Mouse (Mus musculus) forebrain, embryonic 16.5 days (tissue): Measurements from ENCODE around the gene Hhip. TPM values are rescaled to one million over a fixed set of nuclear protein-coding genes. Genes with fewer than 3 reads are reported as not detected.
A peak's percentile ranks its signal among the peaks of the same experiment; 100 is the strongest.

Experiments
- ATAC-seq: fragments of 200-750 bp; cut with Nextera tagmentation; 2 replicates; pipeline ENCODE4 v1.8.0; 2017; ENCODE audit warnings: mild to moderate bottlenecking, moderate library complexity
- H3K27ac ChIP-seq: fragments of 300-500 bp; sonication (generic); 2 replicates; pipeline ENCODE4 v1.5.1; 2014; ENCODE audit warnings: low read length, control low read depth
- H3K27me3 ChIP-seq: fragments of 300-500 bp; sonication (generic); replicated peaks from 2 replicates; pipeline ENCODE4 v1.6.1; 2014; ENCODE audit warnings: low read length; ENCODE audit not compliant: control insufficient read depth, insufficient read depth
- H3K36me3 ChIP-seq: fragments of 300-500 bp; sonication (generic); 2 replicates; pipeline ENCODE4 v1.6.1; 2014; ENCODE audit not compliant: control insufficient read depth, insufficient read depth
- H3K4me1 ChIP-seq: fragments of 300-500 bp; sonication (generic); replicated peaks from 2 replicates; pipeline ENCODE4 v1.6.1; 2014; ENCODE audit warnings: low read length; ENCODE audit not compliant: control insufficient read depth, insufficient read depth
- H3K4me2 ChIP-seq: fragments of 300-500 bp; sonication (generic); 2 replicates; pipeline ENCODE4 v1.6.1; 2014; ENCODE audit warnings: mild to moderate bottlenecking, low read length, control low read depth
- H3K4me3 ChIP-seq: fragments of 300-500 bp; sonication (generic); replicated peaks from 2 replicates; pipeline ENCODE4 v1.5.1; 2014; ENCODE audit warnings: mild to moderate bottlenecking, low read length, control low read depth
- H3K9ac ChIP-seq: fragments of 300-500 bp; sonication (generic); replicated peaks from 2 replicates; pipeline ENCODE4 v1.6.1; 2014; ENCODE audit warnings: low read depth, low read length, control low read depth
- H3K9me3 ChIP-seq: fragments of 300-500 bp; sonication (generic); 2 replicates; pipeline ENCODE4 v1.6.1; 2016; ENCODE audit warnings: low read length; ENCODE audit not compliant: control insufficient read depth
- WGBS: fragments of 180-500 bp; shearing (Covaris S2); extraction: QIAGEN DNeasy Blood & Tissue Kit; methylation state at CpG from one replicate; pipeline ENCODE4 v1.1.7; 2014; 5-methylcytosine and 5-hydroxymethylcytosine counted together
- polyA plus RNA-seq: library from polyadenylated mRNA; unstranded; fragments of >200 nt; fragmentation: Nextera tagmentation; extraction: Ambion mirVana; gene quantifications from 2 replicates; pipeline ENCODE4 v1.2.1, GENCODE M21; 2015

The Hhip gene
- 1.0 and 1.1 TPM in 2 replicates for polyA plus RNA-seq

DNA sequence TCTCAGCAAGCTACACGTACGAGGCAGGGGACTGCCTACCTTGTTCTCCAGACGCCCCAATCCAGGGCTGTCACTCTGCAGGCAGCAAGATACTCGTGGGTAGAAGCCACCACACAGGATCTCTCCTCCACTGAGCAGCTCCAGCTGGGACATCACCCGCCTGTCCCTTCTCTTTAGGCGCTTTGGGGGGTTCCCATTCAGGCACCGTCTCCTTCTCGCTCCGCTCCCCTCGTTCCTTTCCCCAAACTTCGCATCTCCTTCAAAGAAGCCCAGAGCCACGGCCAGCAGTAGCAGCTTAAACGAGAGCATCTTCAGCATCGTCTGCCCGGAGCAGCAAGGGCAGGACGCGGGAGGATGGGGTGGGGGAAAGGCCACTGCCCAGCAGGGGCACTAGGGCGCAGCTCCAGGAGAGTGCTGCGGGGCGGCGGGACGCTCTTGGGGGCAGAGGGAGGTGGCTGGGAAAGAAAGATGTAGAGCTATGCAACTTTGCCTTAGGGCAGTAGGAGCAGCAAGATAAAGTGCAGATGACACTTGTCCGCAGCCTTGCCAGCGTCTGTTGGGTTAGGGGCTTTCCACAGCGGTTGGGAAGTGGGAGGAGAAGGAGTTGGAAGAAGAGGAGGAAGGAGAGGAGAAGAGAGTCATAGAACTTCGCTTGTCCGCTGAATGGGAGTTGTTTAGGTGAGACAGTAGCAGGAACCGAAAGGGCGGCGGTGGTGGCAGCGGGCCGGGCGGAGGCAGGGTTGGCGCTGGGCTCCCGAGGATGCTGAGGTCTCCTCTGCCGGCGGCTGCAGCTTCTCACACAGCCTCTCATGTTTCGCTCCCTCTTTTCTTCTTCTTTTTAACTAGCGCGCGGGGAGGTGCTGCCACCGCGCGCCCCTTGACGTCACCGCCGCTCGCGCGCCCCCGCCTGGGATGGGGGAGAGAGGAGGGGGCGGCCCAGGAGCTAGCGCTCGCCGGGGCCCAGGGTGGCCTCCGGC, at the start of gene Hhip:
Gene Hhip (minus strand): TSS at position 809 of the 977 bp plus-strand sequence.
- Histone ChIP-seq H3K36me3 (no peaks in the 10 kb centered on the region), H3K9me3 (no peaks in the 10 kb centered on the region), H3K27me3 (peaks cover 22% of the 10 kb centered on the region), H3K4me3 (peak within 1 kb of the TSS; percentile 65), H3K4me2 (peak within 1 kb of the TSS; percentile 98), H3K27ac (no peak within 1 kb of the TSS), H3K4me1 (peaks cover 30% of the 10 kb centered on the region), H3K9ac (peak within 1 kb of the TSS; percentile 54)
- whole genome bisulfite sequencing: 0% methylated on average over 35 of the region's 56 CpGs
- ATAC-seq: peak; percentile 89

DNA sequence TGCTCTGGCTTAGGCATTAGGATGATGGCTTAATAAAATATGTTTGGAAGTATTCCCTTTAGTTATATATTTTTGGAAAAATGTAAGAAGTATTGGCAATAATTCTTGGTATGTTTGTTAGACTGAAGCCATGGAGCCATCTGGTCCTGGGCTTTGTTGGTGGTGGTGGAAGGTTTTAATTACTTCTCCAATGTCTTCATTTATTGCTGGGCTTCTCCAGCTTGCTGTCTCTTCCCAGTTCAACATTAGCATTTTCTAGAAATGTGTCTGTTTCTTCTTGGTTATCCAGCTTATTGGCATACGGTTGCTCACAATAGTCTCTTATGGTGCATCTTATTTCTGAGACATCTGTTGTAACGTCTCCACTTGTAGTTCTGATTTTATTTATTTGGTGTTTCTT, 29.2 kb upstream of the Hhip start:
- ATAC-seq: peak; percentile 91
- Histone ChIP-seq H3K27ac (no peak overlapping the region), H3K9me3 (no peaks in the 10 kb centered on the region), H3K4me1 (no peaks in the 10 kb centered on the region), H3K36me3 (no peaks in the 10 kb centered on the region), H3K9ac (no peak overlapping the region), H3K4me3 (no peak overlapping the region), H3K27me3 (no peaks in the 10 kb centered on the region), H3K4me2 (no peak overlapping the region)
- WGBS: 68% methylated on average over 2 of the region's 2 CpGs

DNA sequence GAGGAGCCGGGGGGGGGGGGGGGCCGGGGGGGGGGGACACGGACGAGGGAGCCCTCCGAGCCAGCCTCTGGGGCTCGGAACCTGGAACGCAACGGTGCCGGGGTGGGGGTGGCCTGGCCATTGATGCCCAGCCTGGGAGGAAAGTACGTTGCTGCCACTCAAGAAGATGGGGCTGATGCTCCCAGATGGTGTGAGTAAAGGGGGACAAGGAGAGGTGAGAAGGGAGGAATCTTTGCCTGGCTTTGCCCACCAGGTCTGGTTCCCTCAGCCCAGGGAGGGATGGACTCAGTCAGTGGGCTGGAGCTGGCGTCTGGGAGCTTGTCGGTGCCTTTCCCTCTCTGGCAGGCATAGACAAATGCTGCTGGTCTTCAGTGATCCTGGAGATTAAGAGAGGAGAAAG, 387 bp upstream of the Hhip start:
- Histone ChIP-seq H3K4me2 (peak overlapping the region; percentile 98), H3K27me3 (peaks cover 22% of the 10 kb centered on the region)

DNA sequence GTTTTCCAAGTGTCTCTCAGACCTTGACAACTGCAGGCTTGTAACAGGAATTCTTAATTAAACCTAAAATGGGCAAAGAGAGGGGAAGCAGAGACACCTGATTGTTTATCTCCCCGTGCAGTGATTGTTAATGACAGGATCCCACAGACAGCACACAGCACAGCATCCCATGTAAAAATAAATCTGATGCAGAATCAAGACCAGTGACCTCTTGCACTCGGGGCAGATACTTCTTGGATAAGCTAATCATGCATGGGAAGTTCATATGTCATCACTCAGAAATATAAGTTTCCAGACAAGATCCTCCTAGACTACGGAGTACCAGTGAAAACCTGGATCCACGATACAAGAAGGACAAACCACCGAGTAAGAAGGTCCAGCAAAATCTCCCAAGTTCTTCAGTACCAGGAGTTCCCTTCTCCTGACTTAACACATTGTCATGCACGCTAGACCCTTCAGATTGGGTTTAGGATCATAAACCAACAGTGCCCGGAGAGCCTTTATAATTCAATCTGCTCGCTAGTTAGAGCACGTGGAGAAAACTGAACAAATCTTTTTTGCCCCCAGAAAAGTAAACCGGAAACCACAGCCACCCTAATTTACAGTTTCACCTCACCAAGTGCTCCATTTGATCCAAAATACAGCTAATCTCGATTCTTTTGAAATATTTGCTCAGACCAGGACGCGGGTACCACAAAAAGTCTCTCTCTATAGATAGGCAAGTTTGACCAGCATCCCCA, 1.3 kb downstream of the Hhip start:
- no peaks in the 10 kb centered on the region for H3K9me3 ChIP-seq
- H3K27ac ChIP-seq: no peak overlapping the region
- peaks cover 24% of the 10 kb centered on the region for H3K27me3 ChIP-seq
- H3K4me2 ChIP-seq: peak overlapping the region; percentile 98
- peak overlapping the region; percentile 65 for H3K4me3 ChIP-seq
- H3K9ac ChIP-seq: no peak overlapping the region
- WGBS: 4% methylated on average over 13 of the region's 13 CpGs
- ATAC-seq: no peak
- H3K4me1 ChIP-seq: peaks cover 30% of the 10 kb centered on the region
- H3K36me3 ChIP-seq: no peaks in the 10 kb centered on the region

More for the DNA sequence above, 387 bp upstream of the Hhip start:
- Histone ChIP-seq H3K9ac (peak overlapping the region; percentile 27), H3K4me1 (peaks cover 30% of the 10 kb centered on the region), H3K9me3 (no peaks in the 10 kb centered on the region), H3K36me3 (no peaks in the 10 kb centered on the region), H3K27ac (no peak overlapping the region), H3K4me3 (peak overlapping the region; percentile 65)
- 2% methylated on average over 8 of the region's 12 CpGs for WGBS
- ATAC-seq: peak; percentile 58

DNA sequence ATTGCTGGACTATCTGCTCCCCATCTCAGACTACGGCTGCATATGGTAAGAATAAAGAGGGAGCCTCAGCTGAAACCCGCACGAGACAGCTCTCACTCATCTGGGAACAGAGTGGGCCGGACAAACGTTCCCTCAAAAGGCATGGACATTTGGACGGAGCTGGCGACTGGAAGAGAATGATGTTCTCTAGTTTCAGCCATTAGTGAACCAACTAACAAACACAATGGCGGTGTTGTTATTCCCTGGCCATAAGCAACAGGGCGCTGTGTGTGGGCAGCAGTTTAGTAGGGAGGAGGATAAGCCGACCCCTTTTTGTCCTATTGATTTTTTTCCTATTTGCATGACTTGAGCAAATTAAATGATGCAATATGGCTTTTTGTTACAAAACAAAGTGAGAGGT, 2.0 kb downstream of the Hhip start:
- no peaks in the 10 kb centered on the region for H3K36me3 ChIP-seq
- WGBS: under 1% methylated on average over 10 of the region's 10 CpGs
- peak overlapping the region; percentile 98 for H3K4me2 ChIP-seq
- no peak overlapping the region for H3K9ac ChIP-seq
- ATAC-seq: peak; percentile 16; the same call in 1 of the 2 replicates
- peaks cover 26% of the 10 kb centered on the region for H3K27me3 ChIP-seq
- no peak overlapping the region for H3K27ac ChIP-seq
- H3K4me3 ChIP-seq: peak overlapping the region; percentile 22
- peaks cover 30% of the 10 kb centered on the region for H3K4me1 ChIP-seq
- H3K9me3 ChIP-seq: no peaks in the 10 kb centered on the region

DNA sequence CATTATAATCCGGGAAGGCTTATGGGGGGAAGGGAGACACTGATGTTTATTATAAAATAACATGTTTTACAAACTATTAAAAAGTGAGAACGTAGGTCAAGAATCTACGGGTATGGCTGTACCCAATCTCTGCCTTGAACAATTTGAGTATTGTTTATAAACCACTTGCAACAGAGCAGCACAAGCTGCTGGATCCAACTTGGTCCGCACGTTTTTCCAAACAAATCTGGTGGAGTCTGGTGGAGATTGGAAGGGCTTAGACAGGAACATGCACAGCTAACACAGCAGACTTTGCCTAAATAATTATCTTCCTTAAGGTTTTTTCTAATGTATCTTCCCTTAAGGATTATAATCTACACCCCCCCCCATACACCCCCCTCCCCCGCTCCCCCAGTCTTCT, 2.7 kb downstream of the Hhip start:
- Histone ChIP-seq H3K4me2 (no peak overlapping the region), H3K27me3 (peaks cover 26% of the 10 kb centered on the region)

DNA sequence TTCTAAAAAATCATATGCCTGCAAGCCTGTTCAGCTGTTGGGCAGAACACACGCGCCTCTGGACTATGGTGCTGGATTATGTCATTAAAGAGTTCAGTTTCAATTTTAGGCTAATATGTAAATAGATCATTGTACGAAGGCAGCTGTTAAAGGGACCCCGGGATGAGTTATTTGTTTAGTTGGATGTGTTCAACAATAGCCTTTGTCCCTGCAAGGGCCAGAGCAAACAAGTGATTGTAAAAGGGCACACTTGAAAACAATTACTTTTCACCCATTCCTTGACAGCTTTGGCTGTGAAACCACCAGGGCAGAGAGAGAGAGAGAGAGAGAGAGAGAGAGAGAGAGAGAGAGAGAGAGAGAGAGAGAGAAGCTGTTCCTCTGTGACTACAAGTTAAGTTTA, 3.6 kb downstream of the Hhip start:
- WGBS: 6% methylated on average over 4 of the region's 4 CpGs
- Histone ChIP-seq H3K4me1 (peaks cover 30% of the 10 kb centered on the region), H3K4me2 (no peak overlapping the region), H3K4me3 (no peak overlapping the region), H3K36me3 (no peaks in the 10 kb centered on the region), H3K9me3 (no peaks in the 10 kb centered on the region), H3K27me3 (peaks cover 26% of the 10 kb centered on the region), H3K9ac (no peak overlapping the region), H3K27ac (no peak overlapping the region)
- no peak for ATAC-seq

More for the DNA sequence above, 2.7 kb downstream of the Hhip start:
- no peak for ATAC-seq
- 36% methylated on average over 6 of the region's 6 CpGs for WGBS
- H3K9me3 ChIP-seq: no peaks in the 10 kb centered on the region
- H3K4me1 ChIP-seq: peaks cover 30% of the 10 kb centered on the region
- H3K4me3 ChIP-seq: no peak overlapping the region
- no peak overlapping the region for H3K9ac ChIP-seq
- H3K27ac ChIP-seq: no peak overlapping the region
- no peaks in the 10 kb centered on the region for H3K36me3 ChIP-seq

DNA sequence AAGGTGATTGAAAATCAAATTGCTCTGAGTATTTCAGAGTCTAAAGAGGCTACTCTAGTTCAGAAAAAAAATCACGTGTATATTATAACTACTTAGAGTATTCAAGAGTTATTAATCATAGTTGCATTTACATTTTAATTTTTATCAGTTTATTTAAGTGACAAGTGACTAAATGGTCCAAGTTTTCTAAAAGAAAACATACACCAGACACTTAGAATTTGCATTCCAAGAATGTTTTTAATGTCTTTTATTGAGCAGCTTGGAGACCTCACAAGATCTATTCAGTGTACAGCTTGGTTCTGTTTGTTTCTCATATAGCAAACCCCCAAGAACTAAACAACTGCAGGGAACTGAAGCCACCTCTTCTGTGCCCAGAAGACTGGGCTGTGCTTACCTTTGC, 5.0 kb downstream of the Hhip start:
- Histone ChIP-seq H3K27me3 (peaks cover 24% of the 10 kb centered on the region), H3K4me2 (no peak overlapping the region), H3K9me3 (no peaks in the 10 kb centered on the region), H3K27ac (no peak overlapping the region), H3K4me3 (no peak overlapping the region), H3K4me1 (peaks cover 26% of the 10 kb centered on the region), H3K9ac (no peak overlapping the region), H3K36me3 (no peaks in the 10 kb centered on the region)
- WGBS: 83% methylated on average over 1 of the region's 1 CpGs
- no peak for ATAC-seq

DNA sequence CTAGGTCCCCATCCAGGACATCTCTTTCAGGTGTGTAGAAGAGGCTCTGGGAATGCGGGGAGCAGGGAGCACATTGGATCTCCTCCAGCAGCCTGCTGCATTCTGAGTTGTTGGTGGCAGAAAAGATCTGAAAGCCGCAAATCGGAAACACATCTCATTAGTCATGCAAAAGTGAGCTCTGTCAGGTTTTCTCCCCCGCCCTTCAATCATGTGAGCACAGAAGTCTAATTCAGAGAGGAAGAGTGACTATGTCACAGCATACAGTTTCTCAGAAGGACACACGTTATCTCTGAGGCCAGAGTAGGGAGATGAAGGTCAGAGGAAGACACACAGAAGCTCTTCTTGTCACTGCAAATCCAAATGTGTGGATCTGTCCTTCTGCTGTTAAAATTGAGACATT, 6.3 kb downstream of the Hhip start:
- no peak for ATAC-seq
- Histone ChIP-seq H3K27me3 (peaks cover 20% of the 10 kb centered on the region), H3K9me3 (no peaks in the 10 kb centered on the region), H3K36me3 (no peaks in the 10 kb centered on the region), H3K27ac (no peak overlapping the region), H3K4me1 (peaks cover 15% of the 10 kb centered on the region), H3K4me3 (no peak overlapping the region), H3K9ac (no peak overlapping the region), H3K4me2 (no peak overlapping the region)
- 35% methylated on average over 5 of the region's 5 CpGs for WGBS
